Mouse (Mus musculus) MEL-GATA-1-ER (cell line): ENCODE results near the gene Tex35.

Experiments
- DNase-seq: peaks from one replicate; pipeline ENCODE4 v3.0.0-alpha.2; 2012; ENCODE audit warnings: low read depth; ENCODE audit errors: extremely low read depth

The Tex35 gene

GRCm38 (mm10) chr1:157081076-157081804 is 27.2 kb downstream of the Tex35 start:
- no peak for DNase-seq

DNA sequence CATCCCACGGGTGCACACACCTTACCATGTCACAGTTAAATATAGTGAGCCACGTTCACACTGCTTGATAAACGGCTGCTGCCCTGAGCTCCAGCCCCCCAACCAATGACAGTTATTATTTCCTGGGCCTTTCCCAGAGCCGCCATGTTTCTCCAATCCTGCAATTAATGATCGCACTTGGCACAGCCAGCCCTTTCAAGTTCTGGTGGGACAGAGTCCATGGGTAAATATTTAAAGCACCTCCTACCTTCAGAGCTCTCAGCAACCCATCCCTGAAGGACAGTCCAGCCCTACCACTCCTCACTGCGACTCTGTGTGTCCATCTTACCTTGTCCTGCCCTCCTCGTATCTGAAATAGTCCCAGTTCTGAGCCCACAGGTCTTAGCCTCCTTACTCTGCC is 28.4 kb downstream of the Tex35 start:
- no peak for DNase-seq

DNA sequence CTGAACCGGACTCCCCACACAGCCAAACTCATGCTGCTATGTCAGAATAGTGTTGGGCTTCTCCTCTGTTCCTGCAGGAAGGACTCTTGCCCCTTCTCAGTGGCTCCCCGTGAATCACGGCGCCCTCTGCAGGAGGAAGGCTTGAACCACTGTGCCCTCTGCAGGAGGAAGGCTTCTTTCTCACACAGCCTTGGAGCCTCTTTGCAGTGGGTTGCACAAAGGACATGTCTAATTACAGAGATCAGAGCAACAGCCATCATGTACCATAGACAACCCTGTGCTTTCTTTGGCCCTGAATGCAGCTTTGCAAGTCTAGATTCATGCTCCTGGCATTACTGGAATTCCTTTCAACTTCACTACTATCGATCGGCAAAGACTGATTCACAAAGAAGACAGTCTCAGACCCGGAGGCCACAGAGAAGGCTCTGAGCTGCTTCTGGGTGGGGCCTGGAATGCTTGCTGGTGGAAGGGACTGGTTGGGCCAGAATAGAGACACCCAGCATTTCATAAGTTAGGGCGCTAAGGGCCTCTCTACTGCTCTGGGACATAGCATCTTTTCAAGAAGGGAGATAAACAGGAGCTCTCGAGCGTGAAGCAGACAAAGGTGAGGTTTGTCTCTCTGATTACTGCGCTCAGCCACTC is 29.0 kb downstream of the Tex35 start:
- DNase-seq: no peak

GRCm38 (mm10) chr1:157076781-157077705 is 31.4 kb downstream of the Tex35 start:
- DNase-seq: no peak

DNA sequence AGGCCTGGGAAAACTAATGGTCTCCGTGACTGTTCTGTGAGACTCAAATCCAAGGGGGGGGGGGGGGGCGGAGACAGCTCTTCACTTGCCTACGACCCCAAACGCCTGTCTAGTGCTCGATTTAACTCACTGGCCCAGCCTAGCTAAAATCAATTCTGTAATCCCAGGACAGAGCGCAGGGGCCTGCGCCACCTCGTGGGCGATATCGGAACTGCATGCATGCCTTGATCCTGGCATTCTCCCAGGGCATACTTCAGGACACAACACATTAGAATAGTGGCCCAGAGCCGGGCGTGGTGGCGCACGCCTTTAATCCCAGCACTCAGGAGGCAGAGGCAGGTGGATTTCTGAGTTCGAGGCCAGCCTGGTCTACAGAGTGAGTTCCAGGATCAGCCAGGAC is 32.2 kb downstream of the Tex35 start:
- no peak for DNase-seq

- DNase-seq: no peak
Measured at GRCm38 (mm10) chr1:157074937-157075336, 33.5 kb downstream of the Tex35 start.

DNA sequence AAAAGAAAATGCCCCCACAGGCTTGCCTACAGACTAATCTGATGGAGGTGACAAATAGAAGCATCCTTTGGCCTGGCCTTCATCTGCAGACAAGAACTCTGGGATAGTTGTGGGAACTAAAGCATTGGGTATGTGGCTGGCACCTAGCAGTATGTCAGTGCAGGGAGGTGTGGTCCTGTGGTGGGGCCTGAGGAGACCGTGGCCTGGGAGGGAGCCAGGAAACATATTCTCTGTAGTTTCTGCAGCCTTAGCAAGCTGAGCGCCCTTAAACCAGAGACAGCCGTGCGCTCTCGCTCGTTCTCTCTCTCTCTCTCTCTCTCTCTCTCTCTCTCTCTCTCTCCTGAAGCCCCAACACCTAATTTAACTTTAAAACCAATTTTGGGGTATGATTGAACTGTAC is 34.1 kb downstream of the Tex35 start:
- DNase-seq: no peak

GRCm38 (mm10) chr1:157073592-157073991 is 34.9 kb downstream of the Tex35 start:
- no peak for DNase-seq

GRCm38 (mm10) chr1:157069181-157069828 is 39.2 kb downstream of the Tex35 start:
- DNase-seq: no peak

DNA sequence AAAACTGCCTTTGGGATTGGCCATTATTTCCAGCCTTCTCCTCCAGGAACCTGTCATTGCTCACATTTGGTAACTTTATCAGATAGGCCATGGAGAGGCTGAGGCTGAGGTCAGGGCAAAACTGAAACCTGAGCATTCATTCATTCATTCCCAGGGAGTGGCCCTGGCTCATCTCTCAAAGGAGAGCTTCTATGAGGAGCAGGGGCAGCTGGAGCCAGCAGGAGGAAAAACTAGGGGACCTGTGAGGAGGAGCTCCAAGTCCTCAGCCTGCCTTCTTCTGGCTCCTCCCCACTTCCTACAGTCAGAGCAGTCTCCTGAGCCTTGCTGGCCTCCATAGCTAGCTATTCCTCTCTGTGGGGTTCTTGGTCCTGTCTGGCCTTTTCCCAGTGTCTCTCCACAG is 40.2 kb downstream of the Tex35 start:
- no peak for DNase-seq

- no peak for DNase-seq
Measured at GRCm38 (mm10) chr1:157065819-157066730, 42.4 kb downstream of the Tex35 start.

GRCm38 (mm10) chr1:157063318-157064115 is 45.0 kb downstream of the Tex35 start:
- no peak for DNase-seq

DNA sequence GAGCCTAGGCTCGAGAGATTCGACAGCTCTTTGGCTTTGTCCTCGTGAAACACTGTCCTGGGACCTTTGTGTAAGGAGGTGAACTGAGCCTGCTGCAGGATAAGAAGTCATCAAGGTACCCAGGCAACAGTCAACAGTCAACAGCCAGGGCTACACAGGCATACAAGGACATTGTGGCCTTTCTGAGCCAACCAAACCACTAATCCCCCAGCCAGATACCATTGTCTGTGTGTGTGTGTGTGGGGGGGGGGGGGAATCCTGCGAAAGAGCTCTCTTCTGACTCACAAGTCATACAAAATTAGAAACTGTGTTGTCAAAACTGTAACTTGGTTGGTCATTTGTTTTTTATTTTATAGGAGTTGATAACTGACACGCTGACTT is 46.0 kb downstream of the Tex35 start:
- no peak for DNase-seq

GRCm38 (mm10) chr1:157061800-157062444 is 46.6 kb downstream of the Tex35 start:
- no peak for DNase-seq

- no peak for DNase-seq
Measured at GRCm38 (mm10) chr1:157061170-157061569, 47.3 kb downstream of the Tex35 start.

DNA sequence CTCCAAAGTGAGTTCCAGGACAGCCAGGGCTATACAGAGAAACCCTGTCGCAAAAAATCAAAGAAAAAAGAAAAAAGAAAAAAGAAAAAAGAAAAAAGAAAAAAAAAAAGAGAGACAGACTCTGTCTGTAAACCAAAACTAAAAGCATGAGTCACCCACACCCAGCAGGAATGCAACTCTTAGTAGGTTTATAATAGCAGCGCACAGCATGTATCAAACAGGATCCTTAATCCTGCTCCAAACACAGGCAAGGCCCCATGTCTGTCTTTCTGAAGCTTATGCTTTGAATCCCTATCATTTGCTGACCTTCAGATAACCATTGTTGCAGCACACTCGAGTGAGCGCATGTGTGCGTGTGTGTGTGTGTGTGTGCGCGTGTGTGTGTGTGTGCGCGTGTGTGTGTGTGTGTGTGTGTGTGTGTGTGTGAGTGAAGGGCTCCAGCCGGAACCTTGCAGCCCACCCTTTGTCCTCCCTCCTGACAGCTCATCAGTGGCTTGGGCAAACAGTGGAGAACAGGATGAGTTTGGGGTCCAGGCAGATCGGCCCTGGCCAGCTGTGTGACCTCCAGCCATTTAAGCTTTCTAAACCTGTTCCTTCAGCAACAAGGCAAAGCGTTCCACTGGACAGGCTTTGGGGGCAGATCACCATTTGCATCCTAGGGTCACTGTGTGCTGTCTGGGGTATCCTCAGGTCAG is 47.9 kb downstream of the Tex35 start:
- no peak for DNase-seq

GRCm38 (mm10) chr1:157055901-157056300 is 52.6 kb downstream of the Tex35 start:
- peak; percentile 14 for DNase-seq

DNA sequence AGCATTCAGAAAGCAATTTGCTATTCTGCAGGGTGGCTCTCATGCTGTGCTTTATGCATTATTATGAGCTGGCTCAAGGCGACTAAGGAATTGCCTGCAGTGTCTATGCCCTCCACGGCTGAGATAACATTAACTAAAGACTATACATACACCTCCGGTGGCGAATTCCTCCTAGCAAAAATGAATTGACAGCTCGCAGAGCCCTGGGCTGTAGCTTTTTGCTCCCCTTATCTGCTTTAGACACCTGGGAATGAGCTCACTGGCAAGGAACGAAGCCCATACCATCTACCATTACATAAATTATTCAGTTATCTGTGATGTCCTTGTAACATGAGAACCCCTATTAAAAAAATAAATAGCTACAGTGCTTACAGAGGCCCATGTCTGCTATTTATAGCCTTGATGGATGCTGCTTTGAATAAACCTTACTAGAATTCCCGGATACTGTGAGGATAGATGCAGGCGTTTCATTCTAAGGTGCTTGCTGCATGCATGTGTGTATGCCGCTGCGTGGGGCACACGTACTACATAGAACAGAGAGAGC is 53.1 kb downstream of the Tex35 start:
- peak; percentile 90 for DNase-seq
